Mouse (Mus musculus): ENCODE data around the gene Qser1.

GRCm38 (mm10) chr2:104841736-104842135, 25.2 kb upstream of the Qser1 start:
- TF ChIP-seq EP300 (IDR thresholded peaks at IDR 0.05) (no peak), CTCF (IDR thresholded peaks at IDR 0.05) (no peak)
